Mouse (Mus musculus): Measurements from ENCODE around the gene 0610012G03Rik. TPM values are rescaled to one million over a fixed set of nuclear protein-coding genes. Genes with fewer than 3 reads are reported as not detected.
A peak's percentile ranks its signal among the peaks of the same experiment; 100 is the strongest.

Gene 0610012G03Rik
- polyA plus RNA-seq (2014; fragmentation: Nextera tagmentation; extraction: Ambion mirVana), result 111 and 117 TPM in 2 replicates

GRCm38 (mm10) chr16:31948345-31948774, at the start of gene 0610012G03Rik, which contains the start of gene Ncbp2:
0610012G03Rik (minus strand) TSS chr16:31948494.
Ncbp2 (plus strand) TSS chr16:31948513.
- Histone ChIP-seq H3K4me1 (replicated peaks; ENCODE audit: control insufficient read depth, insufficient read depth, low read length) (peaks cover 18% of the 10 kb centered on the region), H3K4me2 (ENCODE audit: low read length) (peak within 1 kb of the TSS; percentile 96), H3K9me3 (ENCODE audit: control insufficient read depth, low read length) (no peaks in the 10 kb centered on the region), H3K36me3 (ENCODE audit: control insufficient read depth, insufficient read depth, low read length) (peaks cover 22% of the 10 kb centered on the region), H3K27me3 (replicated peaks; ENCODE audit: control insufficient read depth, insufficient read depth, low read length) (no peaks in the 10 kb centered on the region), H3K4me3 (ENCODE audit: low read depth, low read length) (peak within 1 kb of the TSS; percentile 83), H3K9ac (ENCODE audit: low read length) (peak within 1 kb of the TSS; percentile 72), H3K27ac (ENCODE audit: low read depth) (peak within 1 kb of the TSS; percentile 86)
- DNase-seq (ENCODE audit: low spot score) (peak; percentile 99), ATAC-seq (replicated peaks; ENCODE audit: low FRiP score, low TSS enrichment, low read depth) (peak; percentile 85)
- WGBS, result under 1% methylated on average over 53 of the region's 55 CpGs

- no peaks in the 10 kb centered on the region for H3K9me3 ChIP-seq (ENCODE audit: control insufficient read depth, low read length)
- H3K4me1 ChIP-seq (replicated peaks; ENCODE audit: control insufficient read depth, insufficient read depth, low read length), result no peaks in the 10 kb centered on the region
- no peak overlapping the region for H3K27ac ChIP-seq (ENCODE audit: low read depth)
- DNase-seq (ENCODE audit: low spot score), result no peak
- H3K4me2 ChIP-seq (ENCODE audit: low read length), result no peak overlapping the region
- peaks cover 11% of the 10 kb centered on the region for H3K36me3 ChIP-seq (ENCODE audit: control insufficient read depth, insufficient read depth, low read length)
- ATAC-seq (replicated peaks; ENCODE audit: low FRiP score, low TSS enrichment, low read depth), result no peak
- WGBS, result 86% methylated on average over 5 of the region's 5 CpGs
- H3K27me3 ChIP-seq (replicated peaks; ENCODE audit: control insufficient read depth, insufficient read depth, low read length), result no peaks in the 10 kb centered on the region
- H3K9ac ChIP-seq (ENCODE audit: low read length), result no peak overlapping the region
- H3K4me3 ChIP-seq (ENCODE audit: low read depth, low read length), result no peak overlapping the region
These were observed 48.1 kb upstream of the 0610012G03Rik start for GRCm38 (mm10) chr16:31996371-31996770.

GRCm38 (mm10) chr16:31993946-31994345, 45.7 kb upstream of the 0610012G03Rik start:
- DNase-seq (ENCODE audit: low spot score), result no peak
- Histone ChIP-seq H3K4me1 (replicated peaks; ENCODE audit: control insufficient read depth, insufficient read depth, low read length) (no peaks in the 10 kb centered on the region), H3K4me3 (ENCODE audit: low read depth, low read length) (no peak overlapping the region), H3K36me3 (ENCODE audit: control insufficient read depth, insufficient read depth, low read length) (peaks cover 26% of the 10 kb centered on the region), H3K9me3 (ENCODE audit: control insufficient read depth, low read length) (no peaks in the 10 kb centered on the region), H3K9ac (ENCODE audit: low read length) (no peak overlapping the region), H3K27ac (ENCODE audit: low read depth) (no peak overlapping the region), H3K4me2 (ENCODE audit: low read length) (no peak overlapping the region), H3K27me3 (replicated peaks; ENCODE audit: control insufficient read depth, insufficient read depth, low read length) (no peaks in the 10 kb centered on the region)
- no peak for ATAC-seq (replicated peaks; ENCODE audit: low FRiP score, low TSS enrichment, low read depth)

GRCm38 (mm10) chr16:31993195-31993594, 44.9 kb upstream of the 0610012G03Rik start:
- no peaks in the 10 kb centered on the region for H3K9me3 ChIP-seq (ENCODE audit: control insufficient read depth, low read length)
- H3K9ac ChIP-seq (ENCODE audit: low read length), result no peak overlapping the region
- DNase-seq (ENCODE audit: low spot score), result no peak
- no peaks in the 10 kb centered on the region for H3K4me1 ChIP-seq (replicated peaks; ENCODE audit: control insufficient read depth, insufficient read depth, low read length)
- ATAC-seq (replicated peaks; ENCODE audit: low FRiP score, low TSS enrichment, low read depth), result no peak
- H3K27ac ChIP-seq (ENCODE audit: low read depth), result no peak overlapping the region
- H3K27me3 ChIP-seq (replicated peaks; ENCODE audit: control insufficient read depth, insufficient read depth, low read length), result no peaks in the 10 kb centered on the region
- no peak overlapping the region for H3K4me2 ChIP-seq (ENCODE audit: low read length)
- 94% methylated on average over 4 of the region's 4 CpGs for WGBS
- H3K36me3 ChIP-seq (ENCODE audit: control insufficient read depth, insufficient read depth, low read length), result peaks cover 28% of the 10 kb centered on the region
- no peak overlapping the region for H3K4me3 ChIP-seq (ENCODE audit: low read depth, low read length)

GRCm38 (mm10) chr16:31992039-31992438, 43.7 kb upstream of the 0610012G03Rik start:
- H3K27ac ChIP-seq (ENCODE audit: low read depth), result no peak overlapping the region
- ATAC-seq (replicated peaks; ENCODE audit: low FRiP score, low TSS enrichment, low read depth), result no peak

GRCm38 (mm10) chr16:31980946-31981345, 32.7 kb upstream of the 0610012G03Rik start:
- no peaks in the 10 kb centered on the region for H3K9me3 ChIP-seq (ENCODE audit: control insufficient read depth, low read length)
- DNase-seq (ENCODE audit: low spot score), result no peak
- H3K4me1 ChIP-seq (replicated peaks; ENCODE audit: control insufficient read depth, insufficient read depth, low read length), result no peaks in the 10 kb centered on the region
- H3K4me3 ChIP-seq (ENCODE audit: low read depth, low read length), result no peak overlapping the region
- no peak for ATAC-seq (replicated peaks; ENCODE audit: low FRiP score, low TSS enrichment, low read depth)
- no peaks in the 10 kb centered on the region for H3K27me3 ChIP-seq (replicated peaks; ENCODE audit: control insufficient read depth, insufficient read depth, low read length)
- H3K9ac ChIP-seq (ENCODE audit: low read length), result no peak overlapping the region
- H3K4me2 ChIP-seq (ENCODE audit: low read length), result no peak overlapping the region
- H3K27ac ChIP-seq (ENCODE audit: low read depth), result no peak overlapping the region
- H3K36me3 ChIP-seq (ENCODE audit: control insufficient read depth, insufficient read depth, low read length), result peaks cover 52% of the 10 kb centered on the region
- WGBS, result 82% methylated on average over 5 of the region's 5 CpGs

More at GRCm38 (mm10) chr16:31992039-31992438, 43.7 kb upstream of the 0610012G03Rik start:
- Histone ChIP-seq H3K9ac (ENCODE audit: low read length) (no peak overlapping the region), H3K27me3 (replicated peaks; ENCODE audit: control insufficient read depth, insufficient read depth, low read length) (no peaks in the 10 kb centered on the region), H3K4me2 (ENCODE audit: low read length) (no peak overlapping the region), H3K9me3 (ENCODE audit: control insufficient read depth, low read length) (no peaks in the 10 kb centered on the region), H3K36me3 (ENCODE audit: control insufficient read depth, insufficient read depth, low read length) (peaks cover 36% of the 10 kb centered on the region), H3K4me3 (ENCODE audit: low read depth, low read length) (no peak overlapping the region), H3K4me1 (replicated peaks; ENCODE audit: control insufficient read depth, insufficient read depth, low read length) (no peaks in the 10 kb centered on the region)
- WGBS, result 50% methylated on average over 1 of the region's 1 CpGs
- no peak for DNase-seq (ENCODE audit: low spot score)

GRCm38 (mm10) chr16:31979501-31979900, 31.2 kb upstream of the 0610012G03Rik start:
- Histone ChIP-seq H3K9me3 (ENCODE audit: control insufficient read depth, low read length) (no peaks in the 10 kb centered on the region), H3K36me3 (ENCODE audit: control insufficient read depth, insufficient read depth, low read length) (peaks cover 58% of the 10 kb centered on the region), H3K4me1 (replicated peaks; ENCODE audit: control insufficient read depth, insufficient read depth, low read length) (no peaks in the 10 kb centered on the region), H3K4me3 (ENCODE audit: low read depth, low read length) (no peak overlapping the region), H3K27me3 (replicated peaks; ENCODE audit: control insufficient read depth, insufficient read depth, low read length) (no peaks in the 10 kb centered on the region), H3K27ac (ENCODE audit: low read depth) (no peak overlapping the region), H3K4me2 (ENCODE audit: low read length) (no peak overlapping the region), H3K9ac (ENCODE audit: low read length) (no peak overlapping the region)
- ATAC-seq (replicated peaks; ENCODE audit: low FRiP score, low TSS enrichment, low read depth) (no peak), DNase-seq (ENCODE audit: low spot score) (no peak)
- 91% methylated on average over 3 of the region's 3 CpGs for WGBS

GRCm38 (mm10) chr16:31975258-31975657, 27.0 kb upstream of the 0610012G03Rik start:
- H3K9ac ChIP-seq (ENCODE audit: low read length), result no peak overlapping the region
- DNase-seq (ENCODE audit: low spot score) (no peak), ATAC-seq (replicated peaks; ENCODE audit: low FRiP score, low TSS enrichment, low read depth) (no peak)
- H3K4me1 ChIP-seq (replicated peaks; ENCODE audit: control insufficient read depth, insufficient read depth, low read length), result no peaks in the 10 kb centered on the region
- no peak overlapping the region for H3K4me3 ChIP-seq (ENCODE audit: low read depth, low read length)
- H3K36me3 ChIP-seq (ENCODE audit: control insufficient read depth, insufficient read depth, low read length), result peaks cover 64% of the 10 kb centered on the region
- H3K27me3 ChIP-seq (replicated peaks; ENCODE audit: control insufficient read depth, insufficient read depth, low read length), result no peaks in the 10 kb centered on the region
- whole genome bisulfite sequencing, result 83% methylated on average over 4 of the region's 4 CpGs
- H3K27ac ChIP-seq (ENCODE audit: low read depth), result no peak overlapping the region
- no peak overlapping the region for H3K4me2 ChIP-seq (ENCODE audit: low read length)
- no peaks in the 10 kb centered on the region for H3K9me3 ChIP-seq (ENCODE audit: control insufficient read depth, low read length)

GRCm38 (mm10) chr16:31963224-31963623, 14.9 kb upstream of the 0610012G03Rik start:
- Histone ChIP-seq H3K9ac (ENCODE audit: low read length) (no peak overlapping the region), H3K27ac (ENCODE audit: low read depth) (no peak overlapping the region), H3K4me3 (ENCODE audit: low read depth, low read length) (no peak overlapping the region), H3K4me2 (ENCODE audit: low read length) (no peak overlapping the region), H3K27me3 (replicated peaks; ENCODE audit: control insufficient read depth, insufficient read depth, low read length) (no peaks in the 10 kb centered on the region), H3K9me3 (ENCODE audit: control insufficient read depth, low read length) (no peaks in the 10 kb centered on the region), H3K36me3 (ENCODE audit: control insufficient read depth, insufficient read depth, low read length) (peaks cover 83% of the 10 kb centered on the region), H3K4me1 (replicated peaks; ENCODE audit: control insufficient read depth, insufficient read depth, low read length) (no peaks in the 10 kb centered on the region)
- no peak for DNase-seq (ENCODE audit: low spot score)
- ATAC-seq (replicated peaks; ENCODE audit: low FRiP score, low TSS enrichment, low read depth), result no peak
- WGBS, result 89% methylated on average over 7 of the region's 7 CpGs

Data from intestine, embryonic 14.5 days (tissue).